Mouse (Mus musculus) embryonic fibroblast, embryonic 13.5 days (primary cell): ENCODE data around the gene Akap1. TPM values are rescaled to one million over a fixed set of nuclear protein-coding genes. Genes with fewer than 3 reads are reported as not detected.

Source experiments
- H3K27ac ChIP-seq: 2 replicates; pipeline ENCODE4 v1.5.1; 2012; ENCODE audit warnings: low read length, control low read depth, inconsistent platforms; ENCODE audit not compliant: insufficient read depth
- H3K4me1 ChIP-seq: 2 replicates; pipeline ENCODE4 v1.6.1; 2011; ENCODE audit warnings: low read length; ENCODE audit not compliant: control insufficient read depth, insufficient read depth
- H3K4me3 ChIP-seq: 2 replicates; pipeline ENCODE4 v1.5.1; 2011; ENCODE audit warnings: mild to moderate bottlenecking, control low read depth, low read length; ENCODE audit not compliant: insufficient read depth
- CTCF ChIP-seq: IDR thresholded peaks from 2 replicates; pipeline ENCODE4 v1.5.1; 2011; ENCODE audit warnings: mild to moderate bottlenecking, control low read depth, low read length, moderate library complexity, borderline replicate concordance; ENCODE audit not compliant: insufficient read depth
- POLR2A ChIP-seq: IDR thresholded peaks from 2 replicates; pipeline ENCODE4 v1.6.1; 2011; ENCODE audit warnings: low read depth, mild to moderate bottlenecking, control low read depth, low read length, moderate library complexity
- polyA plus RNA-seq: library from polyadenylated mRNA; stranded (reverse); fragments of >200 nt; gene quantifications from 2 replicates; pipeline ENCODE4 v1.2.4, GENCODE M21; 2011; ENCODE audit warnings: low read depth; ENCODE audit not compliant: missing spikeins, insufficient read length

Akap1 gene
- polyA plus RNA-seq, 1 experiment: 24.2 TPM

GRCm38 (mm10) chr11:88857311-88858005 lies 6.9 kb downstream of the Akap1 start:
- H3K4me3 ChIP-seq: no peak overlapping the region
- TF ChIP-seq CTCF (no peak), POLR2A (no peak)
- peaks cover 17% of the 10 kb centered on the region; the same call in 1 of the 2 replicates for H3K4me1 ChIP-seq
- H3K27ac ChIP-seq: peak overlapping the region; percentile 88

- 0 out of 2 replicates have a peak, but pooled peaks have one; percentile 9 for TF ChIP-seq POLR2A
- no peak for TF ChIP-seq CTCF
- Histone ChIP-seq H3K27ac (peak overlapping the region; percentile 88), H3K4me1 (peaks cover 17% of the 10 kb centered on the region; the same call in 1 of the 2 replicates), H3K4me3 (no peak overlapping the region)
Measured at GRCm38 (mm10) chr11:88856383-88856782, 8.0 kb downstream of the Akap1 start.

GRCm38 (mm10) chr11:88855795-88856194 lies 8.6 kb downstream of the Akap1 start:
- no peak overlapping the region for H3K4me3 ChIP-seq
- TF ChIP-seq CTCF (no peak), POLR2A (no peak)
- peaks cover 17% of the 10 kb centered on the region; the same call in 1 of the 2 replicates for H3K4me1 ChIP-seq
- H3K27ac ChIP-seq: peak overlapping the region; percentile 70

GRCm38 (mm10) chr11:88853588-88853987 lies 10.8 kb downstream of the Akap1 start:
- no peak overlapping the region for H3K27ac ChIP-seq
- TF ChIP-seq CTCF (no peak), POLR2A (no peak)
- H3K4me3 ChIP-seq: no peak overlapping the region
- peaks cover 21% of the 10 kb centered on the region; the same call in 1 of the 2 replicates for H3K4me1 ChIP-seq

- Histone ChIP-seq H3K4me3 (no peak overlapping the region), H3K4me1 (peaks cover 21% of the 10 kb centered on the region; the same call in 1 of the 2 replicates), H3K27ac (no peak overlapping the region)
- TF ChIP-seq CTCF: no peak
- no peak for TF ChIP-seq POLR2A
Measured at GRCm38 (mm10) chr11:88852806-88853205, 11.6 kb downstream of the Akap1 start.

- Histone ChIP-seq H3K4me1 (peaks cover 12% of the 10 kb centered on the region; the same call in 1 of the 2 replicates), H3K27ac (no peak overlapping the region), H3K4me3 (no peak overlapping the region)
- TF ChIP-seq CTCF (no peak), POLR2A (no peak)
Measured at GRCm38 (mm10) chr11:88851049-88851825, 13.1 kb downstream of the Akap1 start.

- Histone ChIP-seq H3K4me3 (no peak overlapping the region), H3K27ac (no peak overlapping the region), H3K4me1 (peaks cover 7% of the 10 kb centered on the region; the same call in 1 of the 2 replicates)
- TF ChIP-seq CTCF (no peak), POLR2A (no peak)
Measured at GRCm38 (mm10) chr11:88849732-88850131, 14.7 kb downstream of the Akap1 start.

- H3K4me1 ChIP-seq: peaks cover 7% of the 10 kb centered on the region; the same call in 1 of the 2 replicates
- no peak overlapping the region for H3K4me3 ChIP-seq
- no peak overlapping the region for H3K27ac ChIP-seq
- TF ChIP-seq CTCF: no peak
- TF ChIP-seq POLR2A: no peak
Measured at GRCm38 (mm10) chr11:88849284-88849683, 15.1 kb downstream of the Akap1 start.

- no peak overlapping the region for H3K4me3 ChIP-seq
- H3K4me1 ChIP-seq: peaks cover 7% of the 10 kb centered on the region; the same call in 1 of the 2 replicates
- TF ChIP-seq POLR2A: no peak
- TF ChIP-seq CTCF: no peak
- no peak overlapping the region for H3K27ac ChIP-seq
Measured at GRCm38 (mm10) chr11:88848590-88848989, 15.8 kb downstream of the Akap1 start.
